26 mouse cellular contexts compared by ENCODE assay signal in genomic region chr3:59145194-59145593, GRCm38 (mm10). TPM values are rescaled to one million over a fixed set of nuclear protein-coding genes. Genes with fewer than 3 reads are reported as not detected.
A peak's percentile ranks its signal among the peaks of the same experiment; 100 is the strongest.
DNase-seq lines count a peak whose midpoint lies in the region; ATAC-seq and TF ChIP-seq lines count a peak whose summit lies in the region.
"Had no signal": no experiment of that assay in that cellular context is flagged by ENCODE, and none has a peak within 500 bp of the region (broad histone marks: within the 10 kb centered on the region; RNA-seq: fewer than 3 reads in every experiment).

No protein-coding gene starts in this region.

- H3K9me3 ChIP-seq in heart, postnatal 0 days (replicated peaks; ENCODE audit: control insufficient read depth, low read length) = no peaks in the 10 kb centered on the region
- no peaks in the 10 kb centered on the region for H3K9me3 ChIP-seq in kidney, embryonic 16.5 days (ENCODE audit: low read length)
- no peaks in the 10 kb centered on the region for H3K9me3 ChIP-seq in kidney, embryonic 14.5 days (ENCODE audit: control insufficient read depth, low read length)
- no peaks in the 10 kb centered on the region for H3K9me3 ChIP-seq in MEL (replicated peaks; ENCODE audit: insufficient read depth, low read length)
- H3K9me3 ChIP-seq: embryonic facial prominence, embryonic 12.5 days; forebrain, embryonic 15.5 days; heart, embryonic 12.5 days; hindbrain, embryonic 15.5 days had no signal

- no peaks in the 10 kb centered on the region for H3K4me1 ChIP-seq in heart, adult 2 months (ENCODE audit: control insufficient read depth, insufficient read depth, low read length)
- H3K4me1 ChIP-seq in heart, postnatal 0 days (ENCODE audit: control insufficient read depth, insufficient read depth) = peaks cover 9% of the 10 kb centered on the region; the same call in 1 of the 2 replicates
- H3K4me1 ChIP-seq in kidney, embryonic 16.5 days (ENCODE audit: insufficient read depth, low read length) = 0 out of 2 replicates have a peak, but pooled peaks cover 3% of the 10 kb centered on the region
- H3K4me1 ChIP-seq in kidney, embryonic 14.5 days (ENCODE audit: control insufficient read depth, insufficient read depth, low read length) = no peaks in the 10 kb centered on the region
- peaks cover 4 to 13% of the 10 kb centered on the region in 2 experiments for H3K4me1 ChIP-seq in MEL (ENCODE audit: control insufficient read depth in 1 of 2, insufficient read depth in 2 of 2, low read length in 2 of 2)
- H3K4me1 ChIP-seq: forebrain, embryonic 15.5 days; hindbrain, embryonic 15.5 days had no signal

- 46% methylated on average over 5 of the region's 5 CpGs for WGBS in heart, adult 2 months
- 52% methylated on average over 5 of the region's 5 CpGs for WGBS in heart, postnatal 0 days
- 32% methylated on average over 5 of the region's 5 CpGs for WGBS in kidney, embryonic 16.5 days
- 35% methylated on average over 5 of the region's 5 CpGs for WGBS in kidney, embryonic 14.5 days

- H3K9ac ChIP-seq in heart, adult 2 months (ENCODE audit: low read depth, low read length) = no peak overlapping the region
- H3K9ac ChIP-seq in heart, postnatal 0 days (replicated peaks; ENCODE audit: low read depth, low read length) = no peak overlapping the region
- no peak overlapping the region for H3K9ac ChIP-seq in kidney, embryonic 16.5 days (replicated peaks; ENCODE audit: low read length)
- no peak overlapping the region for H3K9ac ChIP-seq in kidney, embryonic 14.5 days (ENCODE audit: low read depth, low read length)
- H3K9ac ChIP-seq in MEL (ENCODE audit: control insufficient read depth, low read depth, low read length, poor library complexity, severe bottlenecking) = no peak overlapping the region
- H3K9ac ChIP-seq: embryonic facial prominence, embryonic 12.5 days; forebrain, embryonic 15.5 days; heart, embryonic 12.5 days; hindbrain, embryonic 15.5 days had no signal

- intact Hi-C loops in heart, adult 2 months (cut with DNase I) = no loop called here
- intact Hi-C loops in heart, postnatal 25 days (cut with DNase I) = no loop called here

- TF ChIP-seq CTCF in heart, adult 2 months (IDR thresholded peaks at IDR 0.05) = no peak
- TF ChIP-seq CTCF in heart, postnatal 0 days (IDR thresholded peaks at IDR 0.05; ENCODE audit: low read depth) = no peak
- no peak for TF ChIP-seq CTCF in MEL (IDR thresholded peaks at IDR 0.05 in 2 of 3, conservative IDR thresholded peaks at IDR 0.05 in 1 of 3; ENCODE audit: control insufficient read depth in 1 of 3, insufficient read depth in 1 of 3, low read depth in 2 of 3, low read length in 3 of 3, poor library complexity in 1 of 3, severe bottlenecking in 1 of 3)

- DNase-seq in heart, adult 2 months = no peak
- DNase-seq in heart, adult 8-10 months (ENCODE audit: low spot score) = no peak
- peak; percentile 39 for DNase-seq in heart, postnatal 0 days (ENCODE audit: low spot score)
- no peak for DNase-seq in heart, postnatal 25 days (ENCODE audit: low spot score)
- no peak for DNase-seq in MEL (ENCODE audit: low read depth, low spot score)
- no peak for DNase-seq in right cerebral cortex, postnatal 25 days
- DNase-seq: adrenal gland, postnatal 14 days; cerebellum, adult 11-12 months; cerebellum, adult 9-10 months; cerebellum, postnatal 25 days; gastrocnemius, postnatal 36 days had no signal

- no peaks in the 10 kb centered on the region for H3K36me3 ChIP-seq in heart, adult 2 months (ENCODE audit: control insufficient read depth, insufficient read depth, low read length)
- no peaks in the 10 kb centered on the region for H3K36me3 ChIP-seq in heart, postnatal 0 days (replicated peaks; ENCODE audit: control insufficient read depth, insufficient read depth, low read length)
- H3K36me3 ChIP-seq in kidney, embryonic 16.5 days (ENCODE audit: insufficient read depth, low read length) = no peaks in the 10 kb centered on the region
- no peaks in the 10 kb centered on the region for H3K36me3 ChIP-seq in kidney, embryonic 14.5 days (ENCODE audit: control insufficient read depth, insufficient read depth, low read length)
- peaks cover 0 to 21% of the 10 kb centered on the region in 2 experiments; a peak in 2 of 4 replicates for H3K36me3 ChIP-seq in MEL (ENCODE audit: control insufficient read depth in 1 of 2, insufficient read depth in 2 of 2, low read length in 2 of 2)
- H3K36me3 ChIP-seq: embryonic facial prominence, embryonic 12.5 days; forebrain, embryonic 15.5 days; heart, embryonic 12.5 days; hindbrain, embryonic 15.5 days had no signal

- H3K4me3 ChIP-seq in heart, adult 2 months = no peak overlapping the region
- no peak overlapping the region for H3K4me3 ChIP-seq in heart, postnatal 0 days (ENCODE audit: low read depth, low read length)
- H3K4me3 ChIP-seq in kidney, embryonic 16.5 days (ENCODE audit: low read length) = no peak overlapping the region
- H3K4me3 ChIP-seq in kidney, embryonic 14.5 days (ENCODE audit: low read length) = no peak overlapping the region
- no peak overlapping the region for H3K4me3 ChIP-seq in MEL (ENCODE audit: control insufficient read depth in 1 of 2, insufficient read depth in 1 of 2, low read depth in 2 of 2, low read length in 2 of 2)
- H3K4me3 ChIP-seq: embryonic facial prominence, embryonic 12.5 days; forebrain, embryonic 15.5 days; heart, embryonic 12.5 days; hindbrain, embryonic 15.5 days had no signal

- no peak for TF ChIP-seq POLR2A in heart, adult 2 months (IDR thresholded peaks at IDR 0.05; ENCODE audit: insufficient read depth, low read depth, low read length)
- no peak for TF ChIP-seq POLR2A in MEL (IDR thresholded peaks at IDR 0.05; ENCODE audit: control insufficient read depth in 1 of 2, insufficient read depth in 1 of 2, low read depth in 1 of 2, low read length in 2 of 2, poor library complexity in 1 of 2)

- ATAC-seq in heart, postnatal 0 days (ENCODE audit: insufficient read depth, low read depth) = no peak; the same call in 1 of the 2 replicates
- ATAC-seq in kidney, embryonic 16.5 days (ENCODE audit: low FRiP score, low TSS enrichment) = peak; percentile 69; the same call in 1 of the 2 replicates
- ATAC-seq in kidney, embryonic 14.5 days (ENCODE audit: low FRiP score, low TSS enrichment) = no peak
- ATAC-seq: activated CD4-positive, CD25-positive, alpha-beta regulatory T cell, adult 4 months; forebrain, embryonic 15.5 days; Patski had no signal

- no peak for TF ChIP-seq RAD21 in MEL (IDR thresholded peaks at IDR 0.05; ENCODE audit: low read depth, low read length)

- H3K27ac ChIP-seq in heart, adult 2 months = peak overlapping the region; percentile 28; the same call in 1 of the 2 replicates
- no peak overlapping the region for H3K27ac ChIP-seq in heart, postnatal 0 days (ENCODE audit: low read depth)
- no peak overlapping the region for H3K27ac ChIP-seq in kidney, embryonic 16.5 days (ENCODE audit: low read length)
- no peak overlapping the region for H3K27ac ChIP-seq in kidney, embryonic 14.5 days (ENCODE audit: low read depth, low read length)
- H3K27ac ChIP-seq in MEL (ENCODE audit: control insufficient read depth, low read depth, low read length) = no peak overlapping the region
- H3K27ac ChIP-seq: embryonic facial prominence, embryonic 12.5 days; forebrain, embryonic 15.5 days; hindbrain, embryonic 15.5 days had no signal

- H3K4me2 ChIP-seq in heart, postnatal 0 days (ENCODE audit: low read depth, low read length) = no peak overlapping the region
- no peak overlapping the region for H3K4me2 ChIP-seq in kidney, embryonic 16.5 days (replicated peaks; ENCODE audit: low read depth, low read length)
- no peak overlapping the region for H3K4me2 ChIP-seq in kidney, embryonic 14.5 days (replicated peaks; ENCODE audit: low read depth, low read length)
- H3K4me2 ChIP-seq: embryonic facial prominence, embryonic 12.5 days; forebrain, embryonic 15.5 days; heart, embryonic 12.5 days; hindbrain, embryonic 15.5 days had no signal

- no peaks in the 10 kb centered on the region for H3K79me2 ChIP-seq in heart, adult 2 months (replicated peaks; ENCODE audit: control insufficient read depth, insufficient read depth, low read length)
- H3K79me2 ChIP-seq in MEL (ENCODE audit: control insufficient read depth, insufficient read depth, low read length, poor library complexity) = no peaks in the 10 kb centered on the region

- TF ChIP-seq EP300 in heart, adult 2 months (IDR thresholded peaks at IDR 0.05; ENCODE audit: insufficient read depth, low read depth, low read length) = no peak
- TF ChIP-seq EP300 in heart, postnatal 0 days (IDR thresholded peaks at IDR 0.05; ENCODE audit: low read depth) = no peak
- no peak for TF ChIP-seq EP300 in MEL (IDR thresholded peaks at IDR 0.05; ENCODE audit: low read depth in 1 of 2, low read length in 2 of 2)

- no peaks in the 10 kb centered on the region for H3K27me3 ChIP-seq in heart, adult 2 months (ENCODE audit: control insufficient read depth, insufficient read depth, low read length)
- H3K27me3 ChIP-seq in heart, postnatal 0 days (ENCODE audit: control insufficient read depth, insufficient read depth, low read length) = no peaks in the 10 kb centered on the region
- no peaks in the 10 kb centered on the region for H3K27me3 ChIP-seq in kidney, embryonic 16.5 days (ENCODE audit: insufficient read depth, low read length)
- H3K27me3 ChIP-seq in kidney, embryonic 14.5 days (ENCODE audit: control insufficient read depth, insufficient read depth, low read length) = no peaks in the 10 kb centered on the region
- H3K27me3 ChIP-seq in MEL (ENCODE audit: control insufficient read depth in 1 of 2, insufficient read depth in 2 of 2, low read length in 2 of 2) = no peaks in the 10 kb centered on the region; a peak in 1 of 4 replicates
- H3K27me3 ChIP-seq: embryonic facial prominence, embryonic 12.5 days; forebrain, embryonic 15.5 days; heart, embryonic 12.5 days; hindbrain, embryonic 15.5 days; Patski had no signal

RNA-seq across cellular contexts. Expression of gene P2ry14, which starts 8.2 kb away (rescaled TPM):
- 1 to 10 TPM; 4.3 to 4.4 TPM for total RNA-seq in heart, adult 2 months (2021)
- 3.4 and 6.7 TPM in 2 replicates for polyA plus RNA-seq in heart, adult 2 months (2012; rRNA removed)
- total RNA-seq in heart, adult 8-10 months (2022) = 1 to 10 TPM; 2.0 to 4.6 (median 2.9) TPM
- 0.81 and 3.7 TPM in 2 replicates for total RNA-seq in heart, postnatal 0 days (2014; rRNA removed; ENCODE audit: low replicate concordance)
- 1.6 and 1.8 TPM in 2 replicates for polyA plus RNA-seq in heart, postnatal 0 days (2015; fragmentation: Nextera tagmentation; extraction: Ambion mirVana)
- total RNA-seq in heart, postnatal 25 days (2021) = 1 to 10 TPM; 3.6 to 4.2 TPM
- polyA plus RNA-seq in kidney, embryonic 16.5 days (2015; fragmentation: Nextera tagmentation; extraction: Ambion mirVana) = 3.8 and 5.0 TPM in 2 replicates
- polyA plus RNA-seq in kidney, embryonic 14.5 days (2014; fragmentation: Nextera tagmentation; extraction: Ambion mirVana) = 1.8 and 2.3 TPM in 2 replicates
- 0.08 and 0.10 TPM in 2 replicates for total RNA-seq in MEL (2012; rRNA removed)
- polyA plus RNA-seq in MEL (2012; ENCODE audit: insufficient read depth in 1 of 2, insufficient read length in 2 of 2, low read depth in 1 of 2, low replicate concordance in 2 of 2, missing spikeins in 1 of 2) = under 1 TPM in 1 of 2 experiments, not detected in 1; 0.13 TPM
- polyA plus RNA-seq: C2C12 had no signal

RNA-seq across cellular contexts. Expression of gene Gpr171, which starts 43.6 kb away (rescaled TPM):
- total RNA-seq in heart, adult 2 months (2021) = under 1 TPM; 0.23 to 0.30 TPM
- 0.12 and 0.31 TPM in 2 replicates for polyA plus RNA-seq in heart, adult 2 months (2012; rRNA removed)
- total RNA-seq in heart, adult 8-10 months (2022) = under 1 TPM in 2 of 4 experiments, not detected in 2; 0.13 to 0.23 TPM
- 0.31 TPM in 1 of 2 replicates, not detected in the other for total RNA-seq in heart, postnatal 0 days (2014; rRNA removed; ENCODE audit: low replicate concordance)
- polyA plus RNA-seq in heart, postnatal 0 days (2015; fragmentation: Nextera tagmentation; extraction: Ambion mirVana) = 0.29 and 0.33 TPM in 2 replicates
- total RNA-seq in heart, postnatal 25 days (2021) = under 1 TPM in 1 of 2 experiments, not detected in 1; 0.11 TPM
- 0.67 and 0.80 TPM in 2 replicates for polyA plus RNA-seq in kidney, embryonic 16.5 days (2015; fragmentation: Nextera tagmentation; extraction: Ambion mirVana)
- polyA plus RNA-seq in kidney, embryonic 14.5 days (2014; fragmentation: Nextera tagmentation; extraction: Ambion mirVana) = 0.58 and 1.3 TPM in 2 replicates
- not detected in 2 replicates for total RNA-seq in MEL (2012; rRNA removed)
- polyA plus RNA-seq in MEL (2012; ENCODE audit: insufficient read depth in 1 of 2, insufficient read length in 2 of 2, low read depth in 1 of 2, low replicate concordance in 2 of 2, missing spikeins in 1 of 2) = not detected
- total RNA-seq: gastrocnemius, postnatal 36 days had no signal
- polyA plus RNA-seq: C2C12; cortical plate, adult 2 months; Patski had no signal

RNA-seq across cellular contexts. Expression of gene Gpr87, which starts 49.7 kb away (rescaled TPM):
- total RNA-seq in heart, adult 2 months (2021) = not detected
- polyA plus RNA-seq in heart, adult 2 months (2012; rRNA removed) = not detected in 2 replicates
- not detected for total RNA-seq in heart, adult 8-10 months (2022)
- total RNA-seq in heart, postnatal 0 days (2014; rRNA removed; ENCODE audit: low replicate concordance) = not detected in 2 replicates
- polyA plus RNA-seq in heart, postnatal 0 days (2015; fragmentation: Nextera tagmentation; extraction: Ambion mirVana) = not detected in 2 replicates
- total RNA-seq in heart, postnatal 25 days (2021) = not detected
- polyA plus RNA-seq in kidney, embryonic 16.5 days (2015; fragmentation: Nextera tagmentation; extraction: Ambion mirVana) = 0.24 TPM in 1 of 2 replicates, not detected in the other
- 0.34 TPM in 1 of 2 replicates, not detected in the other for polyA plus RNA-seq in kidney, embryonic 14.5 days (2014; fragmentation: Nextera tagmentation; extraction: Ambion mirVana)
- total RNA-seq in MEL (2012; rRNA removed) = not detected in 2 replicates
- polyA plus RNA-seq in MEL (2012; ENCODE audit: insufficient read depth in 1 of 2, insufficient read length in 2 of 2, low read depth in 1 of 2, low replicate concordance in 2 of 2, missing spikeins in 1 of 2) = not detected
- total RNA-seq: adrenal gland, adult 18-20 months; adrenal gland, postnatal 14 days; gastrocnemius, adult 8-10 months; gastrocnemius, postnatal 36 days; heart, adult 18-20 months had no signal
- polyA plus RNA-seq: activated CD4-positive, CD25-positive, alpha-beta regulatory T cell, adult 4 months; C2C12; cortical plate, adult 2 months; forebrain, embryonic 11.5 days; hindbrain, embryonic 11.5 days; Patski had no signal
